Mouse (Mus musculus) CH12.LX (cell line): ENCODE data around the gene Glycam1.

Experiments
- CHD1 ChIP-seq: IDR thresholded peaks from 2 replicates; pipeline ENCODE4 v1.6.1; 2012; ENCODE audit warnings: low read depth, low read length, improper control_type of control experiment, inconsistent platforms
- EP300 ChIP-seq: IDR thresholded peaks from 2 replicates; pipeline ENCODE4 v1.6.1; 2011; ENCODE audit warnings: low read length, improper control_type of control experiment
- ETS1 ChIP-seq: conservative IDR thresholded peaks from 2 replicates; pipeline ENCODE4 v1.6.1; 2012; ENCODE audit warnings: low read depth, mild to moderate bottlenecking, inconsistent platforms, low read length, improper control_type of control experiment, moderate library complexity
- ZNF384 ChIP-seq: IDR thresholded peaks from 2 replicates; pipeline ENCODE4 v1.6.1; 2012; ENCODE audit warnings: low read depth, low read length, improper control_type of control experiment, inconsistent platforms

GRCm38 (mm10) chr15:103542526-103542925 is 22.4 kb downstream of the Glycam1 start:
- TF ChIP-seq ZNF384 (no peak), ETS1 (no peak), EP300 (no peak), CHD1 (no peak)
